Mouse (Mus musculus): ENCODE results near the gene Pcnx2. TPM values are rescaled to one million over a fixed set of nuclear protein-coding genes. Genes with fewer than 3 reads are reported as not detected.

The Pcnx2 gene
- polyA plus RNA-seq, 1 experiment = 2.2 TPM

- DNase-seq (ENCODE audit: low spot score) = no peak
Observed at GRCm38 (mm10) chr8:125711514-125711913, 186.6 kb downstream of the Pcnx2 start.

DNA sequence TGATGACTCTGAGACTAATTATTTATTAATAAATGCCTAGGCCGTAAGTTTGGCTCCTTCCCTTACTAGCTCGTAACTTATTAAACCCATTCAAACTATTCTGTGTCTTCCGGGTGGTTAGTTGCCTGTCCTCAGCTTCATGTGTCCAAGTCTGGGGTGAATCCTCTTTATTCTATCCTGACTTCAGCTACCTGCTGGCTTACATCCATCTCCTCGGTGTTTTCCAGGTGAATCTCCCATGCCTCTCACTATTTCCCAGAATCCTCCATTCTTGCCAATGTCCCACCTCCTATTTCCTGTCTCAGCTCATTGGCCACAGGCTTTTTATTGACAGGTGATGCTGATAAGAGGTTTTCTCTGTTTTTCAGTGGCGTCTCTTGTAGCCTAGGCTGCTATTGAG lies 188.9 kb downstream of the Pcnx2 start:
- DNase-seq (ENCODE audit: low spot score) = no peak

DNA sequence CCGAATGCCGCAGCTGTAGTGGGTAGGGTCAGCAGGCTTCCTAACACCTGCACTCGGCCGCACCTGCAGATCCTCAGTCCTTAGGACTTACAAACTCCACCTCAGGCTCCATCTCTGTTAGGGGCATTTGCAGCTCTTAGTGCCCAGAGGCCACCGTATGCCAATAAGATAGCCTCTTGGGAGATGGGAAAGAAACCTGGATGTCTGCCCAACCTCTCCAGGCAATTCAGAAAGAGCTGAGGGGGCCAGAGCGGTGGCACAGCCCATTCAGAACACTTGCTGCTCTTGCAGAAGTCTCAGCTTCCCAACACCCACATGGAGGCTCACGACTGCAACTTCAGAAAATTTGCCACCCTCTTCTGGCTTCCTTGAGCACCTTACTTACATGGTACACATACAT lies 192.3 kb downstream of the Pcnx2 start:
- no peak for DNase-seq (ENCODE audit: low spot score)

- DNase-seq (ENCODE audit: low spot score) = no peak
Observed at GRCm38 (mm10) chr8:125704434-125704833, 193.7 kb downstream of the Pcnx2 start.

DNA sequence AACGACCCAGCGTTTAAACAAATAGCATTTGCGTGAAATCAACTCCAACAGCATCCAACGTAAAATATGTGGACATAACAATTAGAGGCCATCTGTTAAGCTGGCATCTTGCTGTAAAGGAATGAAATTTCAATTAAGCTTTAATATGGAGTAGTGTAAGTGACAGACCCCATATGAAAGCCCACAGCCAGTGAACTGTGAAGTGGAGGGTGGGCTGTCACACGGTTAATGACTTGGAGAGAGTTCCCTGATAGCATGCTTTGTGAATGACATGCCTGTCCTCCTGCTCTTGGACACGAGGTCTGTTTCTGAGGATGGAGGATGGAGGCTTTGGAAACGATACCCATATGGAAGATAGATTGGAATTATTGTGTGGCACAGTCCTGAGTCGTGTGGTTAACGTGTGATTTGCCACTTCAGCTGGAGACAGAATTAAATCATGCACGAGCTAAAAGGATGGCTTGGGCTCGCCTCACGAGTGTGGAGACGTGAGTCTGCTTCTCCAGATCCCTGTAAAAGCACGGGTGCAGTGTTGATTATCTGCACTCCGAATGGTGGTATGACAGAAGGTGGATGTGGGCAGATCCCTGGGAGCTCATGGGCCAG lies 195.1 kb downstream of the Pcnx2 start:
- no peak for DNase-seq (ENCODE audit: low spot score)

Other genes starting within 250 kb of the Pcnx2 start
- gene Map10, start 228.5 kb downstream of the Pcnx2 start, polyA plus RNA-seq (2012; rRNA removed) = 2.8 and 3.7 TPM in 2 replicates
- gene Ntpcr, start 168.4 kb downstream of the Pcnx2 start, polyA plus RNA-seq (2012; rRNA removed) = 39.7 and 52.9 TPM in 2 replicates
- gene Map3k21, start 12.1 kb upstream of the Pcnx2 start, polyA plus RNA-seq (2012; rRNA removed) = 0.40 and 0.44 TPM in 2 replicates
- gene Kcnk1, start 96.9 kb upstream of the Pcnx2 start, polyA plus RNA-seq (2012; rRNA removed) = 55.4 and 59.8 TPM in 2 replicates

All from urinary bladder, adult 2 months (tissue).